Mouse (Mus musculus): Measurements from ENCODE around the gene Sstr5.

DNA sequence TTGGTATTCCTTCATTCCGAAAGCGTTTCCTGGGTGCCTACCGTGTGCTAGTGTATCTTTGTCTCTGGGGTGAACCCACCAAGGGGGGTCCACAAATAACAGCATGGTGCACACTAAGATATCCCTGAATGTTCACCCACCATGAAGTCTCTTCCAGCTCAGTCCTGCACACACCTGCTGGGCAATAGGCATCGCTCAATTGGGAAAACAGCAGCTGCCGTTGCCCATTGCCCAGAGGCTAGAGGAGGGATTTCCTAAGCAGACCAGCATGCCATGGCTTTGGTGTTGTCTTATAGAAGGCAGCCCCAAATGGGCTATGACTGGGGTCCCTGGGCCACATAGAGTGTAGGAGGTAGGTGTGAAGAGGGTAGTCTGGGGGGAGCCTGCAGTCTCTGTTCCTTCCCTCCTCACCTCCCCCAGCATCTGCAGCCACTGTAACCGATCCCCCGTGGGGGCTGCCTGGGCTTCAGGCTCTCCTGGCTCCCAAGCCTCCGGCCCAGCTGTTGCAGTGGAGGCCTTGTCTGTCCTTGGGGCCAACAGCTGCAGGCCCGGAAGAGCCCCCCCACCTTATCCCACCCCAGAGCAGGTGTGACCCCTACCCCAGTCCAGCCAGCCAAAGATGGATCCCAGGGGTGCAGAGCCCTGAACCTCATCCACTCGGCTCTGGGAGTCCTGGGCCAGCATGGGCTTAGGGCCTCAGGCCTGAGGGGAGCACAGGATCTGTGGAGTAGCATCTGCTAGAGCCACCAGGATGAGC, 13.2 kb upstream of the Sstr5 start:
- TF ChIP-seq CTCF (IDR thresholded peaks at IDR 0.05; ENCODE audit: control insufficient read depth, insufficient read depth, insufficient read length) (no peak), USF1 (IDR thresholded peaks at IDR 0.05; ENCODE audit: low read depth) (no peak), CEBPB (IDR thresholded peaks at IDR 0.05; ENCODE audit: low read depth) (no peak), MAX (IDR thresholded peaks at IDR 0.05) (no peak), MYOG (IDR thresholded peaks at IDR 0.05; ENCODE audit: control insufficient read depth, extremely low read depth, insufficient read length) (no peak)
